Mouse (Mus musculus) liver, postnatal 0 days (tissue): ENCODE measurements around the gene Olfr31.

Experiments
- CTCF ChIP-seq: sonication (generic); IDR thresholded peaks from 2 replicates; pipeline ENCODE4 v1.5.1; 2016; ENCODE audit warnings: antibody characterized with exemption, low read depth
- EP300 ChIP-seq: IDR thresholded peaks from 2 replicates; pipeline ENCODE4 v1.6.1; 2016; ENCODE audit warnings: antibody characterized with exemption, low read depth, mild to moderate bottlenecking

DNA sequence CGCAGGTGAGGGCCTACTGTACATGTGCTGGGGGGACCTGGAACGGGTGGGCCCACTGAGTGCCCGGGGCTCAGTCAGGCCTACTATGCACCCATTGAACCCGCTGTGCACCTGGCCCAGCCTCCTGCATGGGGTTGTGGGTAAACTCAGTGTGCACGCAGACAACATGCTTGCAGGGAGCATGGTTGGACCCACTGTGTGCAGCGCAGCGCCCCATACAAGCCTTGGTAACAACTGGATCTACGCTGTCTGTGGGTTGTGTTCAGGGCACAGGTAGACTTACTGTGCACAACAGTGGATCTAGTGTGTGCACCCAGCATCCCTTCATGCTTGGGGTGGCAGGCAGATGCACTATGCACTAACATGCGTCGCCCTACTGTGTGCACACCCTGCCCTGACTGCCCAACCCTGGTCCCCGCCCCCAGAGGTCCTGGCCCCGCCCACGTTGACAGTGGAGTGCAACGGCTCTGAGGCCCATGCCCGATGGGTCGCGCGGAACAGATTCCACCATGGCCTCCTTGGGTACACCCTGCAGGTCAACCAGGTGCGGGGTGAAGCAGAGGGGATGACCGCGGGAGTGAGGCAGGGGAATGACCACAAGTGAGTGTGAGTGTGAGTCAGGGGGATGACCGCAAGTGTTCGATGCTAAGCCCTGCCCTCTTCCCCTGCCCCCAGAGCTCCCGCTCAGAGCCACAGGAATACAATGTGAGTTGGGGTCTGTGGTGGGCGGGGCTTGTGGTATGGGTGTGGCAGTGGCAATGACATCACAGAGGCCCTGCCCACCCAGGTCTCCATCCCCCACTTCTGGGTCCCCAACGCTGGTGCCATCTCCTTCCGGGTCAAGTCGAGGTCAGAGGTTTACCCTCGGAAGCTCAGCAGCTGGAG lies 27.9 kb downstream of the Olfr31 start:
- TF ChIP-seq CTCF (no peak), EP300 (no peak)
